14 mouse cellular contexts compared by ENCODE assay signal in the genomic region with DNA sequence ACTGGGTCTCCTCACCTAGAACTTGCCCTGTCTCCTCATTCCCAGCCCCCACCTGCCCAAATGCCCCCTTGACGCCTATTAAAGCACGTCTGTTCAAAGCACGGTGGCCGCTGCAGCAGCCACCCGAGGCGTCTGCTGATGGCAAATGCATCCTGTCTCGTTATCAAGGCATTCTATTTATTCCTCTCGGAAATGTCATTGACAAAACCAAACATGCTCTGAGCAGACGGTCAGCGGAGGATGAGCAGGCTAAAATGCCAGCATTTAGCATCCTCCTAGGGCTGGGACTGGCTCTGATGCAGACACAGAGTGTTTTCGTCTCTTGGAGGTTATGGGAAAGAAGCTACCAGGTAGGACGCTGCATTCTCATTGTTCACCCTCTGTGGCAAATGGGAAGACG. TPM values are rescaled to one million over a fixed set of nuclear protein-coding genes. Genes with fewer than 3 reads are reported as not detected.
DNase-seq lines count a peak whose midpoint lies in the region.
"Had no signal": no experiment of that assay in that cellular context is flagged by ENCODE, and none has a peak within 500 bp of the region (broad histone marks: within the 10 kb centered on the region; RNA-seq: fewer than 3 reads in every experiment).

No protein-coding gene starts in this region.

- H3K9me3 ChIP-seq in heart, embryonic 10.5 days: no peaks in the 10 kb centered on the region
- H3K9me3 ChIP-seq: embryonic facial prominence, embryonic 15.5 days; forebrain, embryonic 12.5 days; liver, embryonic 15.5 days had no signal

- H3K4me1 ChIP-seq in heart, embryonic 10.5 days: peaks cover 6% of the 10 kb centered on the region; the same call in 1 of the 2 replicates
- H3K4me1 ChIP-seq: embryonic facial prominence, embryonic 15.5 days; forebrain, embryonic 12.5 days; liver, embryonic 15.5 days had no signal

- no peaks in the 10 kb centered on the region for H3K27me3 ChIP-seq in heart, embryonic 10.5 days (ENCODE audit: insufficient read depth, poor library complexity, severe bottlenecking)
- H3K27me3 ChIP-seq: embryonic facial prominence, embryonic 15.5 days; forebrain, embryonic 12.5 days; liver, embryonic 15.5 days had no signal

- H3K27ac ChIP-seq in heart, embryonic 10.5 days: no peak overlapping the region
- H3K27ac ChIP-seq: embryonic facial prominence, embryonic 15.5 days; forebrain, embryonic 12.5 days; liver, embryonic 15.5 days had no signal

- 48% methylated on average over 13 of the region's 13 CpGs for WGBS in heart, embryonic 10.5 days

- peaks cover 22% of the 10 kb centered on the region; the same call in 1 of the 2 replicates for H3K36me3 ChIP-seq in heart, embryonic 10.5 days

- DNase-seq in left cerebral cortex, adult 18-20 months (ENCODE audit: low spot score in 2 of 2): peak; percentile 24 to 48
- DNase-seq in left cerebral cortex, adult 11 months (ENCODE audit: low spot score): no peak
- DNase-seq in layer of hippocampus, adult 18-20 months (ENCODE audit: low spot score in 2 of 2): peak; percentile 18 to 67
- peak; percentile 24 to 26 for DNase-seq in layer of hippocampus, postnatal 36 days
- peak; percentile 34 to 46 for DNase-seq in right cerebral cortex, adult 2 months (ENCODE audit: low spot score in 2 of 2)
- no peak for DNase-seq in cerebellum, postnatal 36 days
- no peak for DNase-seq in heart, embryonic 10.5 days (ENCODE audit: low spot score)
- no peak for DNase-seq in gastrocnemius, adult 8-10 months (ENCODE audit: low spot score in 2 of 2)
- DNase-seq: cerebellum, adult 11-12 months; heart, postnatal 36 days; thymus, postnatal 14 days had no signal

- no peak overlapping the region for H3K4me3 ChIP-seq in heart, embryonic 10.5 days
- H3K4me3 ChIP-seq: embryonic facial prominence, embryonic 15.5 days; forebrain, embryonic 12.5 days; liver, embryonic 15.5 days had no signal

RNA-seq across cellular contexts. Expression of a gene that starts 34.8 kb away (rescaled TPM):
- total RNA-seq in left cerebral cortex, adult 18-20 months (2021): 1 to 10 TPM; 6.8 to 9.5 TPM
- 1 to 10 TPM; 6.0 to 8.6 TPM for total RNA-seq in layer of hippocampus, adult 18-20 months (2021)
- 1 to 10 TPM; 6.6 to 7.2 TPM for total RNA-seq in layer of hippocampus, postnatal 36 days (2021)
- 12.3 and 19.8 TPM in 2 replicates for polyA plus RNA-seq in heart, embryonic 10.5 days (2016; fragmentation: Nextera tagmentation; extraction: Ambion mirVana)
- total RNA-seq in gastrocnemius, adult 8-10 months (2022): 1 to 10 TPM; 2.2 to 3.5 (median 2.7) TPM

RNA-seq across cellular contexts. Expression of a gene that starts 41.2 kb away (rescaled TPM):
- total RNA-seq in left cerebral cortex, adult 18-20 months (2021): under 1 TPM; 0.26 to 0.30 TPM
- total RNA-seq in layer of hippocampus, adult 18-20 months (2021): under 1 TPM; 0.20 TPM
- under 1 TPM; 0.42 to 0.53 TPM for total RNA-seq in layer of hippocampus, postnatal 36 days (2021)
- 0.44 and 0.54 TPM in 2 replicates for polyA plus RNA-seq in heart, embryonic 10.5 days (2016; fragmentation: Nextera tagmentation; extraction: Ambion mirVana)
- 1 to 10 TPM; 2.0 to 3.1 (median 2.7) TPM for total RNA-seq in gastrocnemius, adult 8-10 months (2022)

Comparison
In these comparisons a context has a peak if more than half of its experiments do, and no peak if none do; other contexts are left out.
1. DNase-seq: peak in left cerebral cortex, adult 18-20 months (2 of 2), layer of hippocampus, adult 18-20 months (2 of 2), layer of hippocampus, postnatal 36 days (2 of 2) and right cerebral cortex, adult 2 months (2 of 2); none in left cerebral cortex, adult 11 months (single experiment), cerebellum, postnatal 36 days (0 of 2), heart, embryonic 10.5 days (single experiment) and gastrocnemius, adult 8-10 months (0 of 2).